Comparison of ENCODE assay signal across 7 mouse cellular contexts in the genomic region with DNA sequence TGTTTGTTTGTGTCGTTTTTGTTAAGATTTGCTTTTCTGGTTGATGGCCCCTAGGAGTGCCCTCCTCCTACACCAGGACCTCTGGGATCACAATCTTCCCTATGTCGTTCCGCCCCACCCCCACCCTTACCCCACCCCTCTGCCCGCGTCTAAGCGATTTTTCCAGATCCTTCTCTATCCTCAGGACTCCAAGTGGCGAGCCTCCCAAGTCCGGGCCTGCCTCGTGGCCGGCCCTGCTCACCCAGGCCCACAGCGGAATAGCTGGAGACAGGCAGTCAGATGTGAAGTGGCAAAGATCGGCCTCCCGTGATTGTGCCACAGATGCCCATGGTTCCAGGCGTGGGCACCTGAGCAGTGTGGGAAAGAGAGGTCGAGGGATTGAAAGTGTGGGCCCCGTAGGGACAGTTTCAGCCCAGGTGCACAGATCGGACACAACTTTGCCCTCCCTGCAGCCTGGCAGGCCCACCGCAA. TPM values are rescaled to one million over a fixed set of nuclear protein-coding genes. Genes with fewer than 3 reads are reported as not detected.
DNase-seq lines count a peak whose midpoint lies in the region; ATAC-seq lines count a peak whose summit lies in the region.

No protein-coding gene starts in this region.

- no peaks in the 10 kb centered on the region for H3K27me3 ChIP-seq in neural tube, embryonic 11.5 days (ENCODE audit: control insufficient read depth, insufficient read depth, low read length)
- H3K27me3 ChIP-seq in embryonic facial prominence, embryonic 12.5 days: no peaks in the 10 kb centered on the region
- no peaks in the 10 kb centered on the region for H3K27me3 ChIP-seq in hindbrain, embryonic 16.5 days (replicated peaks; ENCODE audit: control insufficient read depth, insufficient read depth, low read length)
- no peaks in the 10 kb centered on the region for H3K27me3 ChIP-seq in lung, embryonic 15.5 days

- peak overlapping the region; percentile 47 for H3K9ac ChIP-seq in neural tube, embryonic 11.5 days (ENCODE audit: low read length)
- H3K9ac ChIP-seq in embryonic facial prominence, embryonic 12.5 days: peak overlapping the region; percentile 49
- H3K9ac ChIP-seq in hindbrain, embryonic 16.5 days (ENCODE audit: low read depth, low read length): peak overlapping the region; percentile 65
- peak overlapping the region; percentile 95 for H3K9ac ChIP-seq in lung, embryonic 15.5 days

- H3K27ac ChIP-seq in neural tube, embryonic 11.5 days (ENCODE audit: low read depth, low read length): no peak overlapping the region
- peak overlapping the region; percentile 93 for H3K27ac ChIP-seq in embryonic facial prominence, embryonic 12.5 days
- peak overlapping the region; percentile 94 for H3K27ac ChIP-seq in hindbrain, embryonic 16.5 days (ENCODE audit: low read depth, low read length)
- H3K27ac ChIP-seq in lung, embryonic 15.5 days: peak overlapping the region; percentile 90

- peak overlapping the region; percentile 97; the same call in 1 of the 2 replicates for H3K4me3 ChIP-seq in neural tube, embryonic 11.5 days (ENCODE audit: low read depth, low read length)
- peak overlapping the region; percentile 97 for H3K4me3 ChIP-seq in embryonic facial prominence, embryonic 12.5 days
- H3K4me3 ChIP-seq in hindbrain, embryonic 16.5 days (ENCODE audit: low read length): peak overlapping the region; percentile 90
- H3K4me3 ChIP-seq in lung, embryonic 15.5 days: peak overlapping the region; percentile 95

- peak overlapping the region; percentile 69 for H3K4me2 ChIP-seq in neural tube, embryonic 11.5 days (ENCODE audit: low read depth)
- H3K4me2 ChIP-seq in embryonic facial prominence, embryonic 12.5 days (replicated peaks): peak overlapping the region; percentile 77
- H3K4me2 ChIP-seq in hindbrain, embryonic 16.5 days (ENCODE audit: low read length): peak overlapping the region; percentile 82
- peak overlapping the region; percentile 75 for H3K4me2 ChIP-seq in lung, embryonic 15.5 days

- no peak for DNase-seq in neural tube, embryonic 11.5 days (ENCODE audit: low spot score)
- no peak for DNase-seq in neural tube, embryonic 10.5 days (ENCODE audit: extremely low spot score, low spot score)
- DNase-seq in thymus, postnatal 25 days: peak; percentile 9
- no peak for DNase-seq in left cerebral cortex, adult 18-20 months (ENCODE audit: low spot score in 2 of 2)

- peaks cover 10% of the 10 kb centered on the region; the same call in 1 of the 2 replicates for H3K4me1 ChIP-seq in neural tube, embryonic 11.5 days (ENCODE audit: control insufficient read depth, insufficient read depth, low read length)
- peaks cover 16% of the 10 kb centered on the region for H3K4me1 ChIP-seq in embryonic facial prominence, embryonic 12.5 days
- peaks cover 14% of the 10 kb centered on the region for H3K4me1 ChIP-seq in hindbrain, embryonic 16.5 days (ENCODE audit: control insufficient read depth, insufficient read depth, low read depth, low read length)
- H3K4me1 ChIP-seq in lung, embryonic 15.5 days: peaks cover 31% of the 10 kb centered on the region

- no peaks in the 10 kb centered on the region for H3K9me3 ChIP-seq in neural tube, embryonic 11.5 days (ENCODE audit: control insufficient read depth, low read length)
- no peaks in the 10 kb centered on the region for H3K9me3 ChIP-seq in embryonic facial prominence, embryonic 12.5 days
- H3K9me3 ChIP-seq in hindbrain, embryonic 16.5 days (ENCODE audit: control insufficient read depth, low read length): no peaks in the 10 kb centered on the region
- H3K9me3 ChIP-seq in lung, embryonic 15.5 days: no peaks in the 10 kb centered on the region

- ATAC-seq in neural tube, embryonic 11.5 days (ENCODE audit: insufficient read depth, low FRiP score, low TSS enrichment): peak; percentile 48
- ATAC-seq in embryonic facial prominence, embryonic 12.5 days (ENCODE audit: insufficient number of reproducible peaks, insufficient read depth, low FRiP score, low TSS enrichment): peak; percentile 32; the same call in 1 of the 2 replicates
- ATAC-seq in hindbrain, embryonic 16.5 days: peak; percentile 73; the same call in 1 of the 2 replicates
- peak; percentile 68 for ATAC-seq in lung, embryonic 15.5 days (ENCODE audit: borderline replicate concordance, extremely low read depth, low FRiP score, low TSS enrichment)

- peaks cover 14% of the 10 kb centered on the region for H3K36me3 ChIP-seq in neural tube, embryonic 11.5 days (ENCODE audit: control insufficient read depth, insufficient read depth, low read length)
- H3K36me3 ChIP-seq in embryonic facial prominence, embryonic 12.5 days: peaks cover 25% of the 10 kb centered on the region
- H3K36me3 ChIP-seq in hindbrain, embryonic 16.5 days (ENCODE audit: control insufficient read depth, insufficient read depth, low read length): peaks cover 16% of the 10 kb centered on the region
- H3K36me3 ChIP-seq in lung, embryonic 15.5 days: peaks cover 26% of the 10 kb centered on the region

- 31% methylated on average over 18 of the region's 18 CpGs for WGBS in neural tube, embryonic 11.5 days
- 27% methylated on average over 18 of the region's 18 CpGs for WGBS in embryonic facial prominence, embryonic 12.5 days
- WGBS in hindbrain, embryonic 16.5 days: 23% methylated on average over 18 of the region's 18 CpGs
- 16% methylated on average over 18 of the region's 18 CpGs for WGBS in lung, embryonic 15.5 days

RNA-seq across cellular contexts. Expression of a gene that starts 0.4 kb away (rescaled TPM):
- 506 and 551 TPM in 2 replicates for polyA plus RNA-seq in neural tube, embryonic 11.5 days (2014; fragmentation: Nextera tagmentation; extraction: Ambion mirVana)
- polyA plus RNA-seq in embryonic facial prominence, embryonic 12.5 days (2016; fragmentation: Nextera tagmentation; extraction: Ambion mirVana): 502 TPM in 2 replicates
- polyA plus RNA-seq in hindbrain, embryonic 16.5 days (2015; fragmentation: Nextera tagmentation; extraction: Ambion mirVana): 341 and 344 TPM in 2 replicates
- 470 and 477 TPM in 2 replicates for polyA plus RNA-seq in lung, embryonic 15.5 days (2015; fragmentation: Nextera tagmentation; extraction: Ambion mirVana)
- 100 to 1,000 TPM; 124 to 128 TPM for total RNA-seq in left cerebral cortex, adult 18-20 months (2021)

RNA-seq across cellular contexts. Expression of a gene that starts 14.2 kb away (rescaled TPM):
- 28.8 and 31.2 TPM in 2 replicates for polyA plus RNA-seq in neural tube, embryonic 11.5 days (2014; fragmentation: Nextera tagmentation; extraction: Ambion mirVana)
- 38.4 and 40.0 TPM in 2 replicates for polyA plus RNA-seq in embryonic facial prominence, embryonic 12.5 days (2016; fragmentation: Nextera tagmentation; extraction: Ambion mirVana)
- polyA plus RNA-seq in hindbrain, embryonic 16.5 days (2015; fragmentation: Nextera tagmentation; extraction: Ambion mirVana): 35.7 and 46.9 TPM in 2 replicates
- polyA plus RNA-seq in lung, embryonic 15.5 days (2015; fragmentation: Nextera tagmentation; extraction: Ambion mirVana): 33.4 and 33.7 TPM in 2 replicates
- total RNA-seq in left cerebral cortex, adult 18-20 months (2021): 10 to 100 TPM; 24.1 to 25.0 TPM

RNA-seq across cellular contexts. Expression of a gene that starts 39.8 kb away (rescaled TPM):
- 1.9 and 2.2 TPM in 2 replicates for polyA plus RNA-seq in neural tube, embryonic 11.5 days (2014; fragmentation: Nextera tagmentation; extraction: Ambion mirVana)
- polyA plus RNA-seq in embryonic facial prominence, embryonic 12.5 days (2016; fragmentation: Nextera tagmentation; extraction: Ambion mirVana): 3.6 and 3.7 TPM in 2 replicates
- 11.0 and 11.3 TPM in 2 replicates for polyA plus RNA-seq in hindbrain, embryonic 16.5 days (2015; fragmentation: Nextera tagmentation; extraction: Ambion mirVana)
- 3.0 and 3.7 TPM in 2 replicates for polyA plus RNA-seq in lung, embryonic 15.5 days (2015; fragmentation: Nextera tagmentation; extraction: Ambion mirVana)
- total RNA-seq in left cerebral cortex, adult 18-20 months (2021): 10 to 100 TPM; 10.5 to 11.7 TPM
